Mouse (Mus musculus) lung, postnatal 36 days (tissue): ENCODE results near the gene Mrps10.
"Not testable (repeated sequence)": the region's sequence is repeated elsewhere in the genome, so short reads cannot be mapped to it uniquely, and the experiment has no call there.

Experiments used
- DNase-seq: peaks from one replicate; pipeline ENCODE4 v3.0.0; 2022; ENCODE audit warnings: mixed read lengths

The Mrps10 gene

GRCm38 (mm10) chr17:47383266-47383665, 14.6 kb downstream of the Mrps10 start:
- DNase-seq: no peak

GRCm38 (mm10) chr17:47384064-47384463, 15.4 kb downstream of the Mrps10 start:
- DNase-seq: no peak

GRCm38 (mm10) chr17:47385145-47385544, 16.5 kb downstream of the Mrps10 start, which contains the start of gene Guca1b:
TSS of gene Guca1b (plus strand) at chr17:47385393.
- DNase-seq: no peak

- DNase-seq: peak; percentile 74
These were observed 18.0 kb downstream of the Mrps10 start for GRCm38 (mm10) chr17:47386649-47387048.

- DNase-seq: peak; percentile 27
These were observed 25.7 kb downstream of the Mrps10 start for GRCm38 (mm10) chr17:47394223-47394869.

- peak; percentile 71 for DNase-seq
These were observed 26.8 kb downstream of the Mrps10 start for GRCm38 (mm10) chr17:47395376-47395913.

GRCm38 (mm10) chr17:47399091-47399490, 30.4 kb downstream of the Mrps10 start:
- no peak for DNase-seq

GRCm38 (mm10) chr17:47400451-47400850, 31.8 kb downstream of the Mrps10 start, which contains the start of gene Guca1a:
TSS of gene Guca1a (minus strand) at chr17:47400584.
- no peak for DNase-seq

GRCm38 (mm10) chr17:47407717-47408557, 39.2 kb downstream of the Mrps10 start:
- no peak for DNase-seq

- peak; percentile 82 for DNase-seq
These were observed 39.8 kb downstream of the Mrps10 start for GRCm38 (mm10) chr17:47408558-47408898.

GRCm38 (mm10) chr17:47409897-47410861, 41.5 kb downstream of the Mrps10 start:
- DNase-seq: not testable (repeated sequence)

GRCm38 (mm10) chr17:47420195-47420594, 51.5 kb downstream of the Mrps10 start:
- DNase-seq: no peak

- DNase-seq: no peak
These were observed 52.9 kb downstream of the Mrps10 start for GRCm38 (mm10) chr17:47421566-47421965.

GRCm38 (mm10) chr17:47422616-47423015, 53.9 kb downstream of the Mrps10 start:
- not testable (repeated sequence) for DNase-seq

- no peak for DNase-seq
These were observed 55.5 kb downstream of the Mrps10 start for GRCm38 (mm10) chr17:47424186-47424585.

GRCm38 (mm10) chr17:47427316-47427715, 58.6 kb downstream of the Mrps10 start:
- DNase-seq: no peak

GRCm38 (mm10) chr17:47428831-47429304, 60.2 kb downstream of the Mrps10 start:
- DNase-seq: peak; percentile 79

GRCm38 (mm10) chr17:47430815-47431214, 62.1 kb downstream of the Mrps10 start:
- DNase-seq: no peak
